Mouse (Mus musculus) hindbrain, embryonic 15.5 days (tissue): ENCODE results near the gene Ptprs. TPM values are rescaled to one million over a fixed set of nuclear protein-coding genes. Genes with fewer than 3 reads are reported as not detected.

ENCODE experiments used
- ATAC-seq: fragments of 200-750 bp; cut with Nextera tagmentation; 2 replicates; pipeline ENCODE4 v1.8.0; 2017; ENCODE audit warnings: low read depth, moderate number of reproducible peaks, moderate TSS enrichment; ENCODE audit not compliant: low FRiP score
- H3K27ac ChIP-seq: fragments of 300-500 bp; sonication (generic); replicated peaks from 2 replicates; pipeline ENCODE4 v1.5.1; 2015; ENCODE audit warnings: mild to moderate bottlenecking, inconsistent platforms
- H3K27me3 ChIP-seq: fragments of 300-500 bp; sonication (generic); 2 replicates; pipeline ENCODE4 v1.6.1; 2015; ENCODE audit warnings: control low read depth, inconsistent platforms
- H3K36me3 ChIP-seq: fragments of 300-500 bp; sonication (generic); 2 replicates; pipeline ENCODE4 v1.6.1; 2015; ENCODE audit warnings: control low read depth, inconsistent platforms
- H3K4me1 ChIP-seq: fragments of 300-500 bp; sonication (generic); replicated peaks from 2 replicates; pipeline ENCODE4 v1.6.1; 2015; ENCODE audit warnings: control low read depth, inconsistent platforms
- H3K4me2 ChIP-seq: fragments of 300-500 bp; sonication (generic); 2 replicates; pipeline ENCODE4 v1.6.1; 2015; ENCODE audit warnings: moderate library complexity, mild to moderate bottlenecking, inconsistent platforms
- H3K4me3 ChIP-seq: fragments of 300-500 bp; sonication (generic); 2 replicates; pipeline ENCODE4 v1.5.1; 2015; ENCODE audit warnings: mild to moderate bottlenecking, inconsistent platforms
- H3K9ac ChIP-seq: fragments of 300-500 bp; sonication (generic); 2 replicates; pipeline ENCODE4 v1.6.1; 2015; ENCODE audit warnings: inconsistent platforms
- H3K9me3 ChIP-seq: fragments of 300-500 bp; sonication (generic); 2 replicates; pipeline ENCODE4 v1.6.1; 2016; ENCODE audit warnings: control low read depth, inconsistent platforms
- WGBS: fragments of 180-500 bp; shearing (Covaris S2); methylation state at CpG from one replicate; pipeline ENCODE4 v1.1.7; 2015; 5-methylcytosine and 5-hydroxymethylcytosine counted together
- polyA plus RNA-seq: library from polyadenylated mRNA; unstranded; fragments of >200 nt; fragmentation: Nextera tagmentation; extraction: Ambion mirVana; gene quantifications from 2 replicates; pipeline ENCODE4 v1.2.1, GENCODE M21; 2015

Gene Ptprs
- polyA plus RNA-seq, 1 experiment from 2014 or later = 302 TPM

DNA sequence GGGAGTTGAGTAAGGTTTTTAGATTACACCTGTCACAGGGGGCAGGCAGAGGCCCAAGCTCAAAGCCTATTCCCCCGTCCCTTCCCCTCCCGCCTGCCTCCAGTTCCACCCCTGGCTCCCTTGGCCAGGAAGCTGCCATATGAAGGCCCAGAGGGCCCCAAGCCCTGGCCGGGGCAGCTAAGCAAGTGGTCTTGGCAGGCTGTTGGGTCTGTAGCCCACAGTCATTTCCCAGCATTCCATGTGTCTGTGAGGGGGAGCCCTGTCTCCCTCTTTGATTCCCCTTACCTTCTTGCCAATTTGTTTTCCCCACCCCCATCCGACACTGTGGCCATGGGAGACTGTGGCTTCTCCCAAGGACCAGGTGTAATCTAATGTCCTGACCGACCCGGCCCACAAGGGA, 34.0 kb downstream of the Ptprs start:
- no peak overlapping the region for H3K9ac ChIP-seq
- peaks cover 27% of the 10 kb centered on the region for H3K36me3 ChIP-seq
- 0 out of 2 replicates have a peak overlapping the region, but pooled peaks have one; percentile 15 for H3K27ac ChIP-seq

GRCm38 (mm10) chr17:56439731-56440460, 36.4 kb downstream of the Ptprs start:
- H3K4me3 ChIP-seq = no peak overlapping the region
- H3K4me1 ChIP-seq = peaks cover 36% of the 10 kb centered on the region
- peak overlapping the region; percentile 36 for H3K27ac ChIP-seq
- no peak for ATAC-seq
- no peaks in the 10 kb centered on the region for H3K27me3 ChIP-seq
- no peak overlapping the region for H3K9ac ChIP-seq
- no peak overlapping the region for H3K4me2 ChIP-seq
- no peaks in the 10 kb centered on the region for H3K9me3 ChIP-seq
- H3K36me3 ChIP-seq = peaks cover 41% of the 10 kb centered on the region
- 25% methylated on average over 15 of the region's 15 CpGs for WGBS

More for the DNA sequence above, 34.0 kb downstream of the Ptprs start:
- ATAC-seq = 0 out of 2 replicates have a peak, but pooled peaks have one; percentile 9
- WGBS = 68% methylated on average over 6 of the region's 6 CpGs
- Histone ChIP-seq H3K4me2 (no peak overlapping the region), H3K4me1 (peaks cover 50% of the 10 kb centered on the region), H3K4me3 (no peak overlapping the region), H3K9me3 (no peaks in the 10 kb centered on the region), H3K27me3 (no peaks in the 10 kb centered on the region)

GRCm38 (mm10) chr17:56431582-56431981, 44.7 kb downstream of the Ptprs start:
- H3K4me3 ChIP-seq = no peak overlapping the region
- H3K27ac ChIP-seq = no peak overlapping the region
- H3K4me1 ChIP-seq = no peaks in the 10 kb centered on the region
- no peak overlapping the region for H3K4me2 ChIP-seq
- ATAC-seq = no peak
- no peaks in the 10 kb centered on the region for H3K9me3 ChIP-seq
- no peaks in the 10 kb centered on the region for H3K27me3 ChIP-seq
- peaks cover 75% of the 10 kb centered on the region for H3K36me3 ChIP-seq
- WGBS = 77% methylated on average over 3 of the region's 3 CpGs
- no peak overlapping the region for H3K9ac ChIP-seq

GRCm38 (mm10) chr17:56427857-56428256, 48.4 kb downstream of the Ptprs start:
- H3K27ac ChIP-seq = no peak overlapping the region
- no peak for ATAC-seq

DNA sequence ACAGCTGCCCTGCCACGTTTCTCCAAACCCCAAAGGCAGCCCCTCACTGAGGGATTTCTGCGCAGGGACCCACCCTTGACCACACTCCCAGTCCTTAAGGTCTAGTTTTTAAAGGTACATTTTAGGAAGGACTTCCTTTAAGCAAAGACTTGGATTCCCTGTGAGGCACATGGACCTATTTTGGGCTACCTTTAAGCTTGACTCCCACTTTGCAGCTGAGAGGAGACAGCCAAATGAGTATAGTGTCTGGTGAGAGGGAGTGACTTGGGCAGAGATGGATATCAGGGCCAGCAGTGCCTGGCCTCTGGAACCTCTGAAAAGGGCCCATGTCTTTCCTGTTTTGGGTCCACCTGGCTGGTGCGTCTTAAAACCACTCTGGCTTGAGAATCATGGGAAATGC, 50.3 kb downstream of the Ptprs start:
- WGBS = 31% methylated on average over 3 of the region's 3 CpGs
- Histone ChIP-seq H3K9me3 (no peaks in the 10 kb centered on the region), H3K4me3 (peak overlapping the region; percentile 26), H3K36me3 (peaks cover 72% of the 10 kb centered on the region), H3K27ac (no peak overlapping the region), H3K27me3 (no peaks in the 10 kb centered on the region), H3K4me2 (peak overlapping the region; percentile 52), H3K4me1 (peaks cover 11% of the 10 kb centered on the region), H3K9ac (peak overlapping the region; percentile 30)
- ATAC-seq = no peak; the same call in 1 of the 2 replicates

More at GRCm38 (mm10) chr17:56427857-56428256, 48.4 kb downstream of the Ptprs start:
- H3K4me2 ChIP-seq = no peak overlapping the region
- H3K9ac ChIP-seq = no peak overlapping the region
- H3K9me3 ChIP-seq = no peaks in the 10 kb centered on the region
- H3K4me3 ChIP-seq = no peak overlapping the region
- H3K4me1 ChIP-seq = peaks cover 11% of the 10 kb centered on the region
- H3K36me3 ChIP-seq = peaks cover 69% of the 10 kb centered on the region
- WGBS = 78% methylated on average over 28 of the region's 28 CpGs
- H3K27me3 ChIP-seq = no peaks in the 10 kb centered on the region

DNA sequence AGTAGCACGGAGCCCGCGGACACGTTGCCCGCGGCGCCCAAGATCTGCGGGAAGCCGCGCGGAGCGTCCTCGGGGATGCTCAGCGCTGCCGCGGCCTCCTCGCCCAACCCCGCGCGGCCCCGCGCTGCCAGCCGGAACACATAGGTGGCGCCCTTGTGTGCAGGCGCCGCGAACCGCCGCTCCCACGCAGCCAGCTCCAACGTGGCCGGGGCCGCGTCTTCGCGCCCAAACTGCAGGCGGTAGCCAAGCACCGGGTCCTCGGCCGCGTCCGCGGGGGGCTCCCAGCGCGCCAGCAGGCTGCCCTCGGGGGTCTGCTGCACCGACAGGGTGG, 50.7 kb downstream of the Ptprs start:
- Histone ChIP-seq H3K4me2 (peak overlapping the region; percentile 52), H3K4me1 (peaks cover 11% of the 10 kb centered on the region), H3K9me3 (no peaks in the 10 kb centered on the region), H3K36me3 (peaks cover 72% of the 10 kb centered on the region), H3K27ac (no peak overlapping the region), H3K9ac (peak overlapping the region; percentile 30), H3K27me3 (no peaks in the 10 kb centered on the region), H3K4me3 (peak overlapping the region; percentile 26)
- ATAC-seq = peak; percentile 72
- whole genome bisulfite sequencing = 1% methylated on average over 46 of the region's 47 CpGs

GRCm38 (mm10) chr17:56424726-56425583, 51.3 kb downstream of the Ptprs start:
- Histone ChIP-seq H3K9ac (no peak overlapping the region), H3K4me1 (peaks cover 11% of the 10 kb centered on the region), H3K4me3 (peak overlapping the region; percentile 26), H3K27me3 (no peaks in the 10 kb centered on the region), H3K4me2 (peak overlapping the region; percentile 52), H3K9me3 (no peaks in the 10 kb centered on the region), H3K27ac (no peak overlapping the region), H3K36me3 (peaks cover 77% of the 10 kb centered on the region)
- peak; percentile 49 for ATAC-seq
- 18% methylated on average over 65 of the region's 77 CpGs for WGBS

DNA sequence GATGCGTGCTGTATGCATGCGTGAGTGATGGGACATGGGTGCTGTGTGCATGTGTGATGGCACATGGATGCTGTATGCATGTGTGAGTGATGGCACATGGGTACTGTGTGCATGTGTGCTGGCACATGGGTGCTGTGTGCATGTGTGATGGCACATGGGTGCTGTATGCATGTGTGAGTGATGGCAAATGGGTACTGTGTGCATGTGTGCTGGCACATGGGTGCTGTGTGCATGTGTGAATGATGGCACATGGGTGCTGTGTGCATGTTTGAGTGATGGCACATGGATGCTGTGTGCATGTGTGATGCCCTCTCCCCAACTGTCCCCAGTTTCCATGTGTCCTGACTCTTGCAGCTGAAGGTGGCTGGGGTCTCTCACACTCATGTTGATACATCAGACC, 56.3 kb downstream of the Ptprs start:
- H3K9me3 ChIP-seq = no peaks in the 10 kb centered on the region
- H3K27me3 ChIP-seq = no peaks in the 10 kb centered on the region
- H3K27ac ChIP-seq = no peak overlapping the region
- H3K4me1 ChIP-seq = no peaks in the 10 kb centered on the region
- no peak for ATAC-seq
- no peak overlapping the region for H3K9ac ChIP-seq
- H3K36me3 ChIP-seq = peaks cover 95% of the 10 kb centered on the region
- H3K4me2 ChIP-seq = no peak overlapping the region
- H3K4me3 ChIP-seq = no peak overlapping the region
- 98% methylated on average over 2 of the region's 2 CpGs for WGBS

DNA sequence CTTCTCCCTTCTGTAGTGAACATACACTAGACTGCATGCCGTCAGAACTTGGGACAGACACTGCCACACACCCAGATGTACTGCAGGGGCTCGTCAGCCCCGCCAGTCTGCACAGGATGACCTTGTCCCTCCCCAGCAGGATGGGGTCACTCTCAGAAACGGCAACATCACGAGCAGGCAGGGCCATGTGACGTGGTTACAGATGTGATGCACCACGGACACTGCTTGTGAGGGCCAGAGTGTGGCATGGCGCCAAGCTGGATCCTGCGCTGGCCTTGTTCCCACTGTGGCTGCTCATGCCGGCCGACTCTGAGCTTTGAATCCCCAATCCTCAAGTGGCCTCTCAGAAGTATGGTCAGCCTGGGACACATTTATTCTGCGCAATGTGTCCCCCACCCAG, 58.0 kb downstream of the Ptprs start:
- Histone ChIP-seq H3K9ac (no peak overlapping the region), H3K27ac (no peak overlapping the region)
- ATAC-seq = no peak

GRCm38 (mm10) chr17:56414785-56415184, 61.5 kb downstream of the Ptprs start:
- H3K36me3 ChIP-seq = peaks cover 92% of the 10 kb centered on the region
- H3K27ac ChIP-seq = no peak overlapping the region
- WGBS = 95% methylated on average over 9 of the region's 9 CpGs
- no peak overlapping the region for H3K4me3 ChIP-seq
- no peaks in the 10 kb centered on the region for H3K27me3 ChIP-seq
- no peak for ATAC-seq
- H3K4me2 ChIP-seq = no peak overlapping the region
- H3K9me3 ChIP-seq = no peaks in the 10 kb centered on the region
- H3K9ac ChIP-seq = no peak overlapping the region
- H3K4me1 ChIP-seq = peaks cover 5% of the 10 kb centered on the region

More for the DNA sequence above, 58.0 kb downstream of the Ptprs start:
- no peak overlapping the region for H3K4me2 ChIP-seq
- no peak overlapping the region for H3K4me3 ChIP-seq
- 56% methylated on average over 12 of the region's 12 CpGs for WGBS
- no peaks in the 10 kb centered on the region for H3K27me3 ChIP-seq
- no peaks in the 10 kb centered on the region for H3K9me3 ChIP-seq
- H3K4me1 ChIP-seq = no peaks in the 10 kb centered on the region
- peaks cover 97% of the 10 kb centered on the region for H3K36me3 ChIP-seq

DNA sequence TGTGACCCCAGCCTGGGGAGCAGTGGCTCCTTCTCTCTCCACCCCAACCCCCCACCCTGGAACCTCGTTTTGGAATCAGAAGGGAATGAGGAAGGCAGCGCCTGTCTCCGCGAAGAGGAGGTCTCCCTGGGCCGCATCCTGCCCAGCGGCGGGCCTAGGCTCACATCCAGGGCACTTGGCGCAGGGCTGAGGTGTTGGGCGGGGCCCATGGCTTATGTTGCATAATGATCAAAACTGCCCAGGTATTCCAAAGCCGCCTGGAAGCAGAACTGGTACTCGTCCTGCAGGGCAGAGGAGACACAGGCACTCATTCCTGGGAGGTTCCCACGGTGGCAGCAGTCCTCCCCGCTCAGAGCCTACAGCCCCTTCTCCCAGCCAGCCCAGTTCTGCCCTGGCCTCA, 63.2 kb downstream of the Ptprs start:
- peaks cover 75% of the 10 kb centered on the region for H3K36me3 ChIP-seq
- H3K4me1 ChIP-seq = peaks cover 20% of the 10 kb centered on the region
- no peak overlapping the region for H3K9ac ChIP-seq
- no peak for ATAC-seq
- no peak overlapping the region for H3K27ac ChIP-seq
- H3K9me3 ChIP-seq = no peaks in the 10 kb centered on the region
- no peaks in the 10 kb centered on the region for H3K27me3 ChIP-seq
- WGBS = 82% methylated on average over 13 of the region's 13 CpGs
- H3K4me2 ChIP-seq = no peak overlapping the region
- H3K4me3 ChIP-seq = no peak overlapping the region

- peaks cover 37% of the 10 kb centered on the region for H3K4me1 ChIP-seq
- no peaks in the 10 kb centered on the region for H3K9me3 ChIP-seq
- no peak overlapping the region for H3K4me2 ChIP-seq
- H3K27me3 ChIP-seq = no peaks in the 10 kb centered on the region
- no peak overlapping the region for H3K27ac ChIP-seq
- H3K9ac ChIP-seq = no peak overlapping the region
- peaks cover 58% of the 10 kb centered on the region for H3K36me3 ChIP-seq
- WGBS = 95% methylated on average over 7 of the region's 7 CpGs
- no peak overlapping the region for H3K4me3 ChIP-seq
- no peak for ATAC-seq
These were observed 64.8 kb downstream of the Ptprs start for GRCm38 (mm10) chr17:56411437-56411836.
